Mouse (Mus musculus): ENCODE measurements around the gene Tacr2.
A peak's percentile ranks its signal among the peaks of the same experiment; 100 is the strongest.

Gene Tacr2

DNA sequence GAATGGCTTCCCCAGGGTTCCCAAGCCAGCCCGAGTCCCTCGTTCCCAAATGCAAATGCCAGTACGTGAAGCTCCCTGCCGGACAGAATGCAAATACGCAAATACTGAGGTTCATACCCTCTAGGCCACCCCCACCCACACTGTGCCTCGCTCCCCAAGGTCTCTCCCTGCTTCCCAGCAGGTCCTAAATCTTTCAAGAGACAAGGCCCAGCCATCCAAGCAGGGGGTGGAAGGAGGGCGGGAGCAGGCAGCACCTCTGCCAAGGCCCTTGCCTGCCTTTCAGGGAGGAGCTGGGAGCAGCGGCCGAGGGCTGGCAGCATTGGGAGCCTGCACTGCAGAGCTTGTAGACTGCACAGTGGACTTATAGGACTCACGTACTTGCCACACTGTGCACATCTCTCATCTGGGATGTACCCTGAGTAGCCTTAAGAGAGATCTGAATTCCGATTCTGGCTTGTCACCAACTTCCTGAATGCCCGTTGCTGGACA lies at the start of gene Tacr2:
TSS of gene Tacr2 (plus strand) at position 439 of the 489 bp plus-strand sequence.
- no peak for DNase-seq (ENCODE audit: low read depth, low spot score)

DNA sequence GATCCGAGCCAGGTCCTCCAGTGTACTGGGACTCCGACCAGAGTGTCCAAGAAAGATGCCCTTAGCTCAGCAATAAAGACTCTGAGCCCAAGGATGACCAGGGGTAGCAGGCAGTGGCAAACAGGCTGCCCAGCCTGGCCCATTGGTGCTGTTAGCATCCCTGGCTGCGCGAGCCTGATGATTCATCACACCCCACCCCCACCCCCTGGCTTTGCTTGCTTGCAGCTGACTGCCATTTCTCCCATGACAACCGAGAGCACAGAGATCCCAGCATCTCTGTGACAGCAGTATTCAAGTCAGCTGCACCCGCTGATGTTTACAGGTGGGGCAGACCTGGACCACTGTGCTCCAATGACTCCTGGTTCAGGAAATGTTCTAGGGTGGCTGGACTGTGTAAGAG lies 49.7 kb upstream of the Tacr2 start:
- no peak for DNase-seq (ENCODE audit: low read depth, low spot score)

GRCm38 (mm10) chr10:62208241-62208896 lies 43.9 kb upstream of the Tacr2 start:
- DNase-seq (ENCODE audit: low read depth, low spot score): no peak

DNA sequence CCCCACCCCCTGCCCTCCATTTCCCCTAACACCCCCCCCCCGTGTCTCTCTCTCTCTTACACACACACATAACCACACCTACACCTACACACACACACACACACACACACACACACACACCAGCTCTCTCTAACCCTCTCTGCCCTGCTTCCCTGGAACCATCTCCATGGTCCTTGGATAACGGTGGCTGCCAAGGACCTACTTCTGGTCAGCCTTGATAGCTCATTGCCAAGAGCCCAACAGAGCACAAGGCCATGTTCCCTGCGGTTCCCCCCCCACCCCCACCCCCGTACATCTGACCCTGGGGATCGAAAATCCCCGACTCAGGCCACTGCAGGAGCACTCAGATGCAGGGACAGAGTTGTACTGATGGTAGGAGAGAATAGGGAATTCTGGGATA lies 40.9 kb upstream of the Tacr2 start:
- DNase-seq (ENCODE audit: low read depth, low spot score): no peak

DNA sequence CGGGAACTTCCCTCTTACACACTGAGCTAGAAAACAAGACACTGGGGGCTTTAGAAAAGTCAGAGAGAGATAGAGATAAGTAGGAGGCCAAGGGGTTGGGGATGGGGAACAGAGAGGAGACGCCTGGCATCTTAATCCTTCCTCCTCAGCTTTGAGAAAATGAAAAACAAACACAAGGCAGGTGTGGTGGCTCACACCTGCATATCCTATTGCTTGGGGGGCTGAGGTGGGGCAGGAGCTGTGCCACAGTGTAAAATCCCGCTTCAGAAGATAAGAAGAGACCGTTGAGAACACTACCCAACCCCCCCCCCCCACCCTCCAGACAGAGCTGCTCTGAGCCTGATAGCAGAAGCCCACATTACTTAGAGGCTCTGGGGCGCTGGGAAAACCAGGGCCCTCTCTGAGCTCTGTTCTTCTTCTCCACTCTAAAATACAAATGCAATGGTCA lies 37.0 kb upstream of the Tacr2 start:
- DNase-seq (ENCODE audit: low read depth, low spot score): no peak

DNA sequence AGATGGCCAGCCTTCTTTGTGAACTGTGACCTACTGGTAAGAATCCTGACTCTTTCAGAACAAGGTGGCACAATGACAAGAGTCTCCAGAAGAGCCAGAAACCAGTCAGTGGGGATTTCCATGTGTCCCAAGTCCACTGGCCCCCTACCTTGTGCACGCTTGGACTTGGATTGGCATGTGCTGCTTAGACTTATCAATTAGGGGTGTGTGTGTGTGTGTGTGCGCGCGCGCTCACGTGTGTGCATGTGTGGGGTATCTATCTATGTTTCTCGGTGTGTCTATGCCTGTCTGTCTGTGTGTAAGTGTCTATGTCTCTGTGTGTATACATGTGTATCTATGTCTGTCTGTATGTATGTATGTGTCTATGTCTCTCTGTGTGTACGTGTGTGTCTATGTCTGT lies 36.6 kb upstream of the Tacr2 start:
- DNase-seq (ENCODE audit: low read depth, low spot score): no peak

- DNase-seq (ENCODE audit: low read depth, low spot score): no peak
Observed at GRCm38 (mm10) chr10:62216595-62216994, 35.6 kb upstream of the Tacr2 start.

DNA sequence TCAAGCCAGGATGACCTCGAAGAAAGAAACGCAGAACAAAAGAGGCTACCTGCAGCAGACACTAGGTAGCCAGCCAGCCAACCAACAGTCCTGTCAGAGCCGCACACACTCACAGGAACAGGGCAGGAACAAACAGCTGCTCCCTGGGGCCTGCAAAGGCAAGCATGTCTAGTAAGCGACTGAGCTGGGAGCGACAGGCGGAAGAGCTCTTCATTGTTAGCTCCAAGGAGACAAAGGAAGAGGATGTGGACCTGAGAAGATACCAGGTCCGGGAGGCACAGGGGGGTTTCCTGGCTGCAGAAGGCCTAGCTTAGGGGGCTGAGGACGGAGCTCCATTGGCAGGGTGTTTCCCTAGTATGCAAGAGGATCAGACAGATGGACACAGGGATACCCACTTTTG lies 35.0 kb upstream of the Tacr2 start:
- DNase-seq (ENCODE audit: low read depth, low spot score): no peak

DNA sequence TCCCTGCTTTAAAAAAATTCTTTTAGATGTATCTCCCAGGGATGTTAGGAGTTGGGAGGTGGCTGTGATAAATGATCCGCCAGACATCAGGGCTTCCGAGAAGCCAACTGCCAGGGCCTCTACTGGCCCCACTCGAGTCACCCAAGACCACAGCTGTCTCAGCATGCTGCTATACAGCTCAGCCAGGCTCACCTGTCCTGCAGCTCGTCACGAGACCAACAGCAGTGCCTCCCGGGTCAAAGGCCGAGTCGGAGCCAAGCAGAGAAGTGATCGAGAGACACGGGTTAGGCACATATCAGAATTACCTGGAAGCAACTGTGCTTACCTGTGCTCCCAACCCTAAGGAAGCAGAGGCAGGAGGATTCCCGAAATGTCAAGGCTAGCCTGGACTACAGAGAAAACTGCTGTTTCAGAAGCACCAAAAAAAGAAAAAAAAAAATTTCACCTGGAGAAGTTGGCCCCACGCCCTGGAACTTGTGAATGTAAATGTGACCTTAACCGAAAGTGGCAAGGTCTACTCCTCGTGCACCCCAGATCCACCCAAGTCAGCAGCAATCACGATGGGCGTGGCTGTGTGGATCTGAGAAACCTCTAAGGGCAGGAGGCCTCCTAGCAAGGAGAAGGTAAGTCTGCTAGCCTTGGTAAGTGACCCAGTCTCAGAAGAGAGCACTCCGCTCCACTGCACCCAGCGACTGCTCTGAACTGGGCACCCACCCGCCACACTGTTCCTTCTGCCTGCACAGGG lies 34.0 kb upstream of the Tacr2 start:
- DNase-seq (ENCODE audit: low read depth, low spot score): no peak

GRCm38 (mm10) chr10:62218789-62219172 lies 33.5 kb upstream of the Tacr2 start:
- DNase-seq (ENCODE audit: low read depth, low spot score): no peak

DNA sequence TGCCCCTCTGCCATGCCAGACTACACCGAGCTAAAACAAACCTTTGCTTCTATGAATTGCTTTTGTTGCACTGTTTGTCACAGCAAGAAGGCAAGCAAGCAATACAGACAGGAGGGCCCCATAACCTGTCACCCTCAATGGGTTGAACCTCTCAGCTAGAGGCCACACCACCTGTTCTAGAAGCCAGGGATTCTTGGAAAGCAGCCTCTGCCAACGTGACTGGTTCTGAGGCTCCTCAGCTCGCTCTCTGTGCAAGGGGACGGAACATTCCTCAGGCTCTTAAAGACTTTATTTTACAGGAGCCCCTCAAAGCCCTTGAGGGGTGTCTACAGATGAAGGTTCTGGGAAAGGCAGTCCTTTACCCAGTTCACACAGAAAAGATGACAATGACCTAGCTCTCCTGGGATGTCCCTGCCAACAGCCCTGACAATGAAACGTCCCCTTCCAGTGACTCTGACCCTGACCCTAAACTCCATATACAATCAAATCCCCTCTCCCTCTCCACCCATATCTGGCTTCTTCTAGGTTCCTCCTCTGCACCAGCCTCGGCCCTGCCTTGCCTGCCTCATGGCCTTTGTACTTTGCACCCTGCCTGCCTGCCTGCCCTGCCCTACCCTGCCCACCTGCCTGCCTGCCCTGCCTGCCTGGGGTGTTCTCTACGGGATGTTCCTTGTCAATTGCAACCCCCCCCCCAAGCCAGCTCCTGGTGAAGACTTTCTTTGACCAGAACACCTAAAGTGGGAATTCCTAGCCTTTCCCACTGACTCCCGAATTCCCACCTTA lies 31.3 kb upstream of the Tacr2 start:
- DNase-seq (ENCODE audit: low read depth, low spot score): no peak

- no peak for DNase-seq (ENCODE audit: low read depth, low spot score)
Observed at GRCm38 (mm10) chr10:62221647-62222046, 30.6 kb upstream of the Tacr2 start.

- DNase-seq (ENCODE audit: low read depth, low spot score): no peak
Observed at GRCm38 (mm10) chr10:62222777-62223176, 29.5 kb upstream of the Tacr2 start.

DNA sequence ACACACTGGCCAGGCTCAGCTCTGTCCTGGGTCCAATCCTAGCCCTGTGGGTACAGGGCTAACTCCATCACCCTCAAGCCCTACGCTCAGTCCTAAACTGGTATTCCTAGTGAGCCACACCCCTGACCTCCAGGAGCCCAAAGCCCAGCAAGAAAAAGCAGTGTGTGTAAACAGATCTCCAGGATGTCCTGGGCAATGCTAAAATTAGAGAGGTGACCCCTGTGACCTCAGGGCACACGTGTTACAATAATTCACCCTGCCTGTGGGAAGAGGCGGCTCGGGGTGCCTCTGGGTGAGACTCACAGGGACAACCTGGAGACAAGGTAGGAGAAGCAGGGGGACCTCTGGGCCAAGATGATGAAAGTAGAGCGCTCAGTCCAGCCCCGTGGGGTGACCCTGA lies 28.0 kb upstream of the Tacr2 start:
- no peak for DNase-seq (ENCODE audit: low read depth, low spot score)

DNA sequence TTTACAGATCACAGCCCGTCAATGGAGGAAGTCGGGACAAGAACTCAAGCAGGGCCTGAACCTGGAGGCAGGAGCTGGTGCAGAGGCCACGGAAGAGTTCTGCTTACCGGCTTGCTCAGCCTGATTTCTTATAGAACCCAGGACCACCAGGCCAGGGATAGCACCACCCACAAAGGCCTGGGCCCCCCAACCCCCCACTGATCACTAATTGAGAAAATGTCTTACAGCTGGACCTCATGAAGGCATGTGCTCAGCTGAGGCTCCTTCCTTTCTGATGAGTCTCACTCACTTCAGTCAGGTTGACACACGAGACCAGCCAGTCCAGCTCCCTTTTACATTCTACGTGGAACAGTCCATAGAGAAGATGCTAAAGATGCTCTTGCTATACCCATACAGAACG lies 26.4 kb upstream of the Tacr2 start:
- no peak for DNase-seq (ENCODE audit: low read depth, low spot score)

DNA sequence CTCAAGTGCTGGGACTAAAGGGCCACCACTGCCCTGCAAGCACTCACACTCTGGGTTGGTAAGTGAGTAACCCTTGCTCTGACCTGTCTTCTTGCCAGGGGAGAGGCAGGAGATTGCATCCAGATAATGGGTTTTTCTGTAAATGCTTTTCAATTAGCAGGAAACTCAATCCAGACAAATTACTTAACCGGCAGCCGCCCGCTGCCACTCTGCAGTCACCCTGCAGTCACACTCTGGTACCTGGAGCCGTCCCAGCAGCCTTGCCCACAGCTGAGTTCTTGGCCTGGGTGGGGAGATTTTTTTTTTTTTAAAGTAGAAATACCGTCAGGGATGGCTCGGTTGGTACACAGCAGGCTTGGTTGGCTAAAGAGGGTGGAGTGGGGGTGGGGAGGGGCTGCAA lies 24.1 kb upstream of the Tacr2 start:
- DNase-seq (ENCODE audit: low read depth, low spot score): no peak

GRCm38 (mm10) chr10:62230708-62231394 lies 21.4 kb upstream of the Tacr2 start, which contains the start of gene Tspan15:
Gene Tspan15 (minus strand): TSS chr10:62231251.
- peak; percentile 87 for DNase-seq (ENCODE audit: low read depth, low spot score)

- no peak for DNase-seq (ENCODE audit: low read depth, low spot score)
Observed at GRCm38 (mm10) chr10:62231395-62231732, 20.9 kb upstream of the Tacr2 start.

DNA sequence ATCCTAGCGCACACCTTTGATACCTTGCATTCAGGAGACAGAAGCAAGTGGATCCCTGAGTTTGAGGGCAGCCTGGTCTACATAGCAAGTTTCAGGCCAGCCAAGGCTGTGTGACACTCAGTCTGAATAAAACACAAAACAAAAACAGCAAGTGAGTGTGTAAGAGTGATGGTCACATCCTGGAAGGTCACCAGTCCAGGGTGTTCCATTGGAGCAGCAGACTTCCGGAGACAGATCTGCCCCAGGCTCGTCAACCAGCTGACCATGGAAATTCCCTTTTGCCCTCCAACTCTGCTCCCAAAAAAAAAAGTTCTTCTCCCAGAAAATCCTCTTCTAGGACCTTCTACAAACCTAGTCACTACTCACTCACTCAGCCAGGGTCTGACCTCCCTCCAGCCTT lies 20.4 kb upstream of the Tacr2 start:
- no peak for DNase-seq (ENCODE audit: low read depth, low spot score)

DNA sequence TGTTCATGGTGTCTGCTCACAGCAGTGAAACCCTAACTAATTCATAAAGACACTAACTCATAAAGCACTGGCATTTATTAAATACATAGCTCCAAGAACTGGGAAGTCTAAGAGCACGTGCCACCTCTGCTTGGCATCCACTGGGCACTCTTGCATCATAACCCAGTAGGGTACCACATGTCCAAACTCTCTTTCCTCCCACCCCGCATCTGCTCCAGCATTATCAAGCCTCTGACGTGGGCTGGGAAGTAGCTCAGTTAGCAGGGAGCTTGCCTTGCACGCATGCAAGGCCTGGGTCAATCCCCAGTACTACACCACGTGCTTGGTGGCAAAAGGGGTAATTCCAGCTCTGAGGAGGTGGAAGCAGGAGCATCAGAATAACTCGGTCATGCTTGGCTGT lies 16.1 kb upstream of the Tacr2 start:
- no peak for DNase-seq (ENCODE audit: low read depth, low spot score)

DNA sequence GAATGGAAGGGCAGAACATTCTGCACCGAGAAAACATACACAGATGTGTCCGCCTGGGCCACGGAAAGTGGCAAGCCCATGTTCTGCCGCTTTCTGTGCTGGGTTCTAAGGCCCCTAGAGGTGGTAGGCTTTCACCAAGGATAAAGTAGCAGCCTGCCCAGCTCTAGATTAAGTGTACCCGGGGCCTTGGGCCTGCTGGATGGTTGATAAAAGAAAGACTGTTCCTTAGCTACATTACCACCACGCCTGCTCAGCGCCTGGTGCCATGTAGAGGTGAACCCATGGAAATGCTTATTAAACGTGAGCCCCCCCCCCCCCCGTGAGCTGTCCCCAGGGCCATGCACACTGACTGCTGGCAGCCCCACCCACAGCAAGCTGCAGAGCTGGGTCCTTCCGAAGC lies 15.0 kb upstream of the Tacr2 start:
- no peak for DNase-seq (ENCODE audit: low read depth, low spot score)

DNA sequence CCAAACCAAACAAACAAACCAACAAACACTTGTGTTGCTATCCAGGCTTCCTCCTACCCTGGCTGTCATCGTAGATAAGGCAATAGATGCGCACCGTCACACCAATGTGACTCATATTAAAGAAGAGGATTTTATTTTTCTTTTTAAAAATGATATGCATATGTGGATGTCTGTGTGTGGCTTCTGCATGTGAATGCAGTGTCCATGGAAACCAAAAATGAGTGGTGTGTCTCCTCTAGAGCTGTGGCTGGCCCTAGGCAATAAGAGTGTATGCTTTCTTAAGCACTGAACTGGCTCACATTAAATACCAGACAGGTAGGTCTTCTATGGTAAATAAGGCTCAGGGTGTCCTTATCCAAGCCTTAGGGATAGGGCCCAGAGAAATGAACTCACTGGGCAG lies 13.6 kb upstream of the Tacr2 start:
- DNase-seq (ENCODE audit: low read depth, low spot score): no peak

All from A20 (cell line).